Mouse (Mus musculus) liver, embryonic 12.5 days (tissue): ENCODE data around the gene Med8. TPM values are rescaled to one million over a fixed set of nuclear protein-coding genes. Genes with fewer than 3 reads are reported as not detected.

Experiments
- ATAC-seq: fragments of 200-750 bp; cut with Nextera tagmentation; 2 replicates; pipeline ENCODE4 v1.8.0; 2017; ENCODE audit warnings: moderate number of reproducible peaks, mild to moderate bottlenecking, moderate library complexity
- H3K27ac ChIP-seq: fragments of 300-500 bp; sonication (generic); 2 replicates; pipeline ENCODE4 v1.5.1; 2016; ENCODE audit warnings: mild to moderate bottlenecking
- H3K27me3 ChIP-seq: fragments of 300-500 bp; sonication (generic); replicated peaks from 2 replicates; pipeline ENCODE4 v1.6.1; 2016; ENCODE audit warnings: mild to moderate bottlenecking, moderate library complexity
- H3K36me3 ChIP-seq: fragments of 300-500 bp; sonication (generic); 2 replicates; pipeline ENCODE4 v1.6.1; 2016; ENCODE audit warnings: mild to moderate bottlenecking, moderate library complexity
- H3K4me1 ChIP-seq: fragments of 300-500 bp; sonication (generic); 2 replicates; pipeline ENCODE4 v1.6.1; 2016
- H3K4me2 ChIP-seq: fragments of 300-500 bp; sonication (generic); 2 replicates; pipeline ENCODE4 v1.6.1; 2016; ENCODE audit warnings: mild to moderate bottlenecking, moderate library complexity
- H3K4me3 ChIP-seq: fragments of 300-500 bp; sonication (generic); 2 replicates; pipeline ENCODE4 v1.5.1; 2016; ENCODE audit warnings: mild to moderate bottlenecking, moderate library complexity
- H3K9ac ChIP-seq: fragments of 300-500 bp; sonication (generic); 2 replicates; pipeline ENCODE4 v1.6.1; 2016; ENCODE audit warnings: mild to moderate bottlenecking, moderate library complexity
- H3K9me3 ChIP-seq: fragments of 300-500 bp; sonication (generic); replicated peaks from 2 replicates; pipeline ENCODE4 v1.6.1; 2016; ENCODE audit warnings: mild to moderate bottlenecking, moderate library complexity
- WGBS: fragments of 180-500 bp; shearing (Covaris S2); methylation state at CpG from one replicate; pipeline ENCODE4 v1.1.7; 2016; ENCODE audit not compliant: insufficient replicate concordance; 5-methylcytosine and 5-hydroxymethylcytosine counted together
- polyA plus RNA-seq: library from polyadenylated mRNA; unstranded; fragments of >200 nt; fragmentation: Nextera tagmentation; extraction: Ambion mirVana; gene quantifications from 2 replicates; pipeline ENCODE4 v1.2.1, GENCODE M21; 2016

Med8 gene
- polyA plus RNA-seq, result 105 and 109 TPM in 2 replicates

DNA sequence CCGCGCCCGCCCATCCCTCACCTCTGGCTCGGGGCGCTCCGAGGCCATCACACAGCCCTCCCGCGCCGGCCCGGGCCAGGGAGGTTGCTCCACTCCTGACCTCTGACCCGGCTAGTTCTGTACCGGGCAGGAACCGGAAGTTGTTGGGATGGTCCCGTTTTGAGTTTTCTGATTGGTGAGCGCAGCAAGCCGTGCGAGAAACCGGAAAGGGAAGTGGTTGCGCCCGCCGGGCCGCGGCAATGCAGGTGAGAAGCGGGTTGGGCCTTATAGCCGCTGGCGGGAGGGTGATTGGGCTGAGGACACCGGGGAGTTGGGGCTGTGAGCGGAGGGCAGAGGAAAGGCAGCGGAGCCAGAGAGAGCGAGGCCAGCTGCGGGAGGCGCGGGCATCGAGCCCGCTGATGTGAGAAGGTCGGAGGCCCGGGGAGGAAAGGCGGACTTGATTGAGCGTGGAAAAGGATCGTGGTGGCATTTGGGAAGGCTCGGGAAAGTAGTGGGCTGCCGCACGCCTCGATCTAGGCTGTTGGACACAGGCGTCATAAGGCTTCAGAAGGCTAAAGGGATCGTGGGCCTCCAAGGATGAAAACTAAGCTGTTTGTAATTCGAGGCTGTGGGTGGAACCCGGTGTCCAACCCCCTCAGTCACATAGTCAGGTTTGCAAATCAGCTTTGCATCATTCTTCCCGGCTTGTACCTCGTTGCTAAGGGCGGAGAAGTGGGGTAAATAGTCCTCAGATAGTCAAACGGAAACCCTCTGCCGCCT, at the start of gene Med8, which contains the start of gene Szt2:
Med8 (plus strand) TSS at position 196 of the 759 bp plus-strand sequence.
Szt2 (minus strand) TSS at position 132 of the 759 bp plus-strand sequence.
- Histone ChIP-seq H3K9me3 (no peaks in the 10 kb centered on the region), H3K36me3 (peaks cover 57% of the 10 kb centered on the region), H3K4me2 (peak within 1 kb of the TSS; percentile 85), H3K9ac (peak within 1 kb of the TSS; percentile 90), H3K4me1 (peaks cover 32% of the 10 kb centered on the region), H3K27me3 (no peaks in the 10 kb centered on the region), H3K4me3 (peak within 1 kb of the TSS; percentile 93), H3K27ac (peak within 1 kb of the TSS; percentile 79)
- ATAC-seq, result peak; percentile 97
- WGBS, result under 1% methylated on average over 51 of the region's 53 CpGs

DNA sequence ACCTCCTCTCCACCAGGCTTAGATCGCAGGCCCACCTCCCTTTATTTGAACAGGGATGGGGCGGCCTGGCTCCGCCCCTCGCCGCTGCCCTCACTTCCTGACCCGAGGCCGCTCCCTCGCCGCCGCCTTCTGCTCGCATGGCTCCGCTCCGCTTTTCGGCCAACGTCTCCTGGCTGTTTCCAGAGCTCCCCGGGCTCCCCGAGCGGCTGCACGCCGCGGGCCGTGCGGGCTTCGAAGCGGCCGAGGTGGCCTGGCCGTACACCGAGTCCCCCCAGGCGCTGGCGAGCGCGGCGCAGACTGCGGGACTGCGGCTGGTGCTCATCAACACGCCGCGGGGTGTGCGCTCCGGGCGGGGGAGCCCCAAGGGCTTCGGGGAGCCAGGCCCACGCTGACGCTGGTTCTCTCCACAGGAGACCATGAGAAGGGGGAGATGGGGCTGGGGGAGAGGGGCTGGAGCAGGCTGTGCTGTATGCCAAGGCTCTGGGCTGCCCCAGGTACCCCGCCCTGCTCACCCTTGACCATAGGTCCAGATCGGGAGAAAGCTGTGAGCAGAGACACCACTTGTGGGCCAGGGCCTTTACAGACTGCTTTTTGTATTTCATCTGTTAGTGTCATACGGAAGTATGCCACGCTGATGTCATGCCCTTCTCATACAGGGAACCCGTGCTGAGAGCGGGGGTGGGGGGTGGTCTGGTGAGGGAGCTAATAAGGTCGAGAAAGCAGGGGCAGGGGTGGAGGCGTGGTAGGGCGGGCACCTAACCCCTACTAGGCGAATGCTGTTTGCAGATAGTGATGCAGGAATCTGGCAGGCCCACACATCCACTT, 49.0 kb upstream of the Med8 start:
- Histone ChIP-seq H3K4me1 (peaks cover 21% of the 10 kb centered on the region), H3K36me3 (peaks cover 39% of the 10 kb centered on the region), H3K27me3 (no peaks in the 10 kb centered on the region), H3K4me2 (peak overlapping the region; percentile 89), H3K27ac (peak overlapping the region; percentile 78), H3K9me3 (no peaks in the 10 kb centered on the region), H3K4me3 (peak overlapping the region; percentile 75), H3K9ac (peak overlapping the region; percentile 80)
- peak; percentile 74 for ATAC-seq
- under 1% methylated on average over 54 of the region's 54 CpGs for WGBS

DNA sequence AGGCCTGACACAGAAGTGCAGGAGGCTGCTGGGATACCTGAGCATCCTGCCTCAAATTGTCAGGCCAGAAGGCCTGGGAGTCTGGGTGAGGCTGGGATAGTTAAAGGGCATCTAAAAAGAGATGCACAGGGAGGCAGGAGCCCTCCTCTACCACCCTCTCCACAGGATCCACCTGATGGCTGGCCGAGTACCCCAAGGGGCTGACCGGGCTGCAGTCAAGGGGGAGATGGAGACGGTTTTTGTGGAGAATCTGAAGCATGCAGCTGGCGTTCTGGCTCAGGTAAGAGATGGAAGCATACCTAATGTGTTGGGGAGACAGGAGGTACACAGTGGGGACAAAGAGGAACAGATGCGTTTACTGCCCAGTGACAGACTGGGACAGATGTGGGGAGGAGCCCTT, 47.7 kb upstream of the Med8 start:
- peaks cover 51% of the 10 kb centered on the region for H3K36me3 ChIP-seq

DNA sequence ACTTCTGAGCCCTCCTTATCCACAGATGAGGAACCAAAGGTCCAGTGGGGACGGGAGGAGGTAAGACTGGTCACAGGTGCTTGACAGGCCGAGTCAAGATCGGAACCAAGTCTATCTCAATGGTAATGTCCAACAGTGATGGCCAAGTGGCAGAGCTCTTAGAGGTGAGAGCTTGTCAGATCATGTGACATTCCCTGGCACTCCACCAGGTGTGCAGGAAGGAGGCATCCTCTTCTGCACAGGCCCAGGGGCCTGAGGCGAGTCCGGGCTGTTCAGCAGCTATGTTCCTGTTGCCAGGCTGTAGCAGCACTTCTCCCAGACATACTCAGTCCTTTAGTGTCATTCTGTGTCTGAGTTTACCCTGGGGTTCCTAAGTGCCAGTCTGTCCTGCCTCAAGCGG, 46.3 kb upstream of the Med8 start:
- Histone ChIP-seq H3K9me3 (no peaks in the 10 kb centered on the region), H3K27me3 (no peaks in the 10 kb centered on the region), H3K36me3 (peaks cover 57% of the 10 kb centered on the region), H3K9ac (no peak overlapping the region), H3K4me2 (no peak overlapping the region), H3K4me1 (peaks cover 21% of the 10 kb centered on the region), H3K27ac (no peak overlapping the region), H3K4me3 (no peak overlapping the region)
- no peak for ATAC-seq
- WGBS, result 86% methylated on average over 6 of the region's 6 CpGs

More for the DNA sequence above, 47.7 kb upstream of the Med8 start:
- Histone ChIP-seq H3K27me3 (no peaks in the 10 kb centered on the region), H3K9me3 (no peaks in the 10 kb centered on the region), H3K4me3 (no peak overlapping the region), H3K9ac (no peak overlapping the region), H3K27ac (no peak overlapping the region), H3K4me1 (peaks cover 21% of the 10 kb centered on the region), H3K4me2 (no peak overlapping the region)
- 77% methylated on average over 5 of the region's 5 CpGs for WGBS
- no peak for ATAC-seq

DNA sequence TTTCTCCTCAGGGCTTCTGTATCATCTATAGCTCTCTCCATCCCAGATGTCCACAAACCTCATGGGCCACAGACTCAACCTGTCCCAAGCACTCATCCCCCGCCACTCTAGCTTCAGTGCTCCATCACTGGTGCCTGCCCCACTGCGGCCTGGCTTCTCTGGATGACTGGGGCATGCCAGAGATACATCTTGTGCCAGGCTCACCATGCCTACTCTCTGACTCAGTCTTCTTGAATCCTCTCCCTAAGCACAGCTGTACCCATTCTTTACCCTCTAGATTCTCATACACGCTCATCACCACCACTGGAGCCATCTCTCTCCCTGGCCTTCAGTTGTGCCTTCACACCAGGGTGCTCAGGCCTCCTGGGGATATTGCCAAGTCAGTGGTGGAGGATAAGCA, 45.2 kb upstream of the Med8 start:
- Histone ChIP-seq H3K4me2 (no peak overlapping the region), H3K4me3 (no peak overlapping the region), H3K9ac (no peak overlapping the region), H3K36me3 (peaks cover 67% of the 10 kb centered on the region), H3K27ac (no peak overlapping the region), H3K9me3 (no peaks in the 10 kb centered on the region), H3K27me3 (no peaks in the 10 kb centered on the region), H3K4me1 (peaks cover 21% of the 10 kb centered on the region)
- no peak for ATAC-seq
- 85% methylated on average over 3 of the region's 3 CpGs for WGBS

DNA sequence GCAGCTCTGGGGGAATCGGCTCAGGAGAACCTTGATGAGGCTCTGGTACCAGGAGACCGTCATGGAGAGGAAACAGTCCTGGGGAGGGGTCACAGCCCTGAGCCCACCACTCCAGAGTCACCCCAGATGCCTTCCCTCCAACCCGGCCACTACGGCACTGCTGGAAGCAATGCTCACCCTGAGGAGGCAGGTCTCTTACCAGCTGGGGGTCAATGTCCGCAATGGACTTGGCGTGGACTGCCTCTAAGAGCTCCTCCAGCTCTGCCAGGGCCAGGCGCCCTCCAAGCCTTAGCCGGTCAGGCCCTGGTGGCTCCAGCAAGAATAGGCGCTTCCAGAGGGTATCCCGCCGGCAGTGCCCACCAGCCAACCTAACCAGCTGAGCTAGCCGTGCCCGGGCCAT, 44.5 kb upstream of the Med8 start:
- Histone ChIP-seq H3K4me1 (peaks cover 16% of the 10 kb centered on the region), H3K27me3 (no peaks in the 10 kb centered on the region), H3K9ac (no peak overlapping the region), H3K4me3 (no peak overlapping the region), H3K9me3 (no peaks in the 10 kb centered on the region), H3K4me2 (no peak overlapping the region), H3K27ac (no peak overlapping the region), H3K36me3 (peaks cover 74% of the 10 kb centered on the region)
- WGBS, result 88% methylated on average over 13 of the region's 13 CpGs
- ATAC-seq, result no peak

DNA sequence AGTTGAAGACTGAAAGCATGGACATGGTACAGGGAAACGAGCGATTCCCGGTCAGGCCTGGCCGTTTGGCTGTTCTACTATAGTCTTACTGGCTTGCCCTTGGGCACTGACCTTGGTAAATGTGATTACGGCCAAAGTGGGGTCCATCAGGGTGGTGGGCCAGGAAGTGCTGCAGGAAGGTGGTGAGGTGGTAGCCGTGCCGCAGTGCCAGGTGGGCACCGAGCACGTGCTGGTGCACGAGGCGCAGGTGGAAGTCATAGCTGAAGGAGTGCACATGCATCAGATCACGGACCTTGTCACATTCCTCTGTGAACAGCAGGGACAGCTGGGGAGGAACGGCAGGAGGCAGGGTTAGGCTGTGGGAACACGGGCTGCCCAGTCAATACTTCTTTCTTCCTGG, 43.1 kb upstream of the Med8 start:
- no peak overlapping the region for H3K4me2 ChIP-seq
- H3K27me3 ChIP-seq, result no peaks in the 10 kb centered on the region
- WGBS, result 86% methylated on average over 14 of the region's 14 CpGs
- H3K4me1 ChIP-seq, result peaks cover 5% of the 10 kb centered on the region
- H3K4me3 ChIP-seq, result no peak overlapping the region
- H3K36me3 ChIP-seq, result peaks cover 86% of the 10 kb centered on the region
- no peak overlapping the region for H3K27ac ChIP-seq
- no peak overlapping the region for H3K9ac ChIP-seq
- ATAC-seq, result no peak
- H3K9me3 ChIP-seq, result no peaks in the 10 kb centered on the region

DNA sequence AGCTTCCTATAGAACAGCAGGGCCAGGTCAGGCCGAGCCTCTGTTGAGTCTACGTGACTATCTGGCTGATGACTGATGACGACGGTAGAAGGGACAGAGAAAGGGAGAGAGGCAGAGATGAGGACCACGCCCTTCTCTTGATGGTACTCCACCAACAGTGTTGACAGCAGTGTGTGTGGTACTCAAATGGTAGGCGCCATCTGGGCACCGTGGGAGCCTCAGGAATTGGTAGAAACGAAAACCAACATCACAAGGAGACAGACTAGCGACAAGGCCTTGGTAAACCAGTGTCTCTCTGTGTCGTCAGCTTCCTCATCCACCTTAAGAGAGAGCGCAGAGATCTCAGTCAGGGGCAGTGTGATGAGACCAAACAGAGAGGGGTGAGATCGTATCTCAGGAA, 41.6 kb upstream of the Med8 start:
- Histone ChIP-seq H3K9ac (no peak overlapping the region), H3K27ac (no peak overlapping the region), H3K9me3 (no peaks in the 10 kb centered on the region), H3K4me1 (no peaks in the 10 kb centered on the region), H3K27me3 (no peaks in the 10 kb centered on the region), H3K4me2 (no peak overlapping the region), H3K4me3 (no peak overlapping the region), H3K36me3 (peaks cover 87% of the 10 kb centered on the region)
- no peak for ATAC-seq
- 74% methylated on average over 12 of the region's 12 CpGs for WGBS

DNA sequence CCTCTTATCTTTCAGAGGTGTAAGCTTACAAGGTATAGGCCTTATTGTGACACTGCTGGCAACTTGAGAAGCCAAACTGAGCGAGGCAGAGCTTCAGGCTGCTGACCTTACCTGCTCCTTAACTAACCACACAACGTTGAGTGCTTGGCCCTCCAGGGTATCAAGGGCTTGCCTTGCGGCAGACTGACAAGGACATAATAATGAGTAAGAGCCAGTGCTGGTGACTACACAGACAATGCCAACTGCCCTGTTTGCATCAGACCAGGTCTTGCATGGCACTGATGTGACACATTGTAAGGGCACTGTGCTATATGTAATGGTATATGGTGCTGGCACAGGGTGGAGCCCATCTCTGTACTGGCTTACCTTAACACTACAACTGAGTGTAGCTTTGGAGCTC, 40.5 kb upstream of the Med8 start:
- Histone ChIP-seq H3K9me3 (no peaks in the 10 kb centered on the region), H3K4me2 (no peak overlapping the region), H3K4me3 (no peak overlapping the region), H3K9ac (no peak overlapping the region), H3K4me1 (no peaks in the 10 kb centered on the region), H3K27me3 (no peaks in the 10 kb centered on the region), H3K27ac (no peak overlapping the region), H3K36me3 (peaks cover 87% of the 10 kb centered on the region)
- ATAC-seq, result no peak
- WGBS, result 80% methylated on average over 3 of the region's 3 CpGs

DNA sequence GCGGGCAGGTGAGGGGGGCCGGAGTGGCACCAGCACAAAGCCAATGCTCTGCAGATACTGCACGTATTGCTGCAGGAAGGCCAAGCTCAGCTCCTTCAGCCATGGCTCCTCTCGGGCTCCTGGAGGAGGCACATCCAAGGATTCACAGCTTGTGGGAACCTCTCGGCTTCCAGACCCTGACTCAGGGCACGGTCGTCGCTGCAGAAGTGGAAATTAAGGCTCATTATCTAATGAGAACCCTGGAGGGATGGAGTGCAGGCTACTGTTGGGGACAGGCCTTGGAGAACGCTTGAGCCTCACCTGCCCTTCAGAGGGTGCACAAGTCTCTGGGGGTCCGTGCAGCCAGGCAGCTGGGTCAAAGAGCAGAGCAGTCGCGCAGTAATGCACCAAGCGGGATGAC, 37.3 kb upstream of the Med8 start:
- no peaks in the 10 kb centered on the region for H3K27me3 ChIP-seq
- no peaks in the 10 kb centered on the region for H3K9me3 ChIP-seq
- 91% methylated on average over 13 of the region's 13 CpGs for WGBS
- H3K4me1 ChIP-seq, result no peaks in the 10 kb centered on the region
- H3K9ac ChIP-seq, result no peak overlapping the region
- H3K4me3 ChIP-seq, result no peak overlapping the region
- ATAC-seq, result no peak
- H3K27ac ChIP-seq, result no peak overlapping the region
- H3K4me2 ChIP-seq, result no peak overlapping the region
- H3K36me3 ChIP-seq, result peaks cover 91% of the 10 kb centered on the region

DNA sequence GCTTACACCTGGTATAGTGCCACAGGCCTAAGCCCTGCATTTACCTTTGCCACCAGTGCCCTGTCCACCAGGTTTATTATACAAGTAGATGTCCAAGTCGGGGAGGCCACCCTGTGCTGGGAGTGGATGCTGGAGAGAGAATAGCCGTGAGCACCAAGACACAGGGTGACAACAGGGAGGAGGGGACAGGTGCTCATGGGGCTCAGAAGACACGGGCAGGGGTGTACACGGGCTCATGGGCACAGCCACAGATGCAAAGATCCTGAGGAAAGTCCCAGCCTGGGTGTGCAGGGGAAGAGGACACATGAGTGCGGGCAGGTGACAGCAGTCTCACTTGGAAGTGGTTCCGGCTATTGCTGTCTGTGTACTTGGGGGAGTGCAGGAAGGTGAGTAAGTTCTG, 33.1 kb upstream of the Med8 start:
- H3K4me3 ChIP-seq, result no peak overlapping the region
- no peaks in the 10 kb centered on the region for H3K4me1 ChIP-seq
- no peaks in the 10 kb centered on the region for H3K27me3 ChIP-seq
- H3K4me2 ChIP-seq, result no peak overlapping the region
- peaks cover 97% of the 10 kb centered on the region for H3K36me3 ChIP-seq
- no peaks in the 10 kb centered on the region for H3K9me3 ChIP-seq
- WGBS, result 85% methylated on average over 6 of the region's 6 CpGs
- no peak overlapping the region for H3K27ac ChIP-seq
- no peak overlapping the region for H3K9ac ChIP-seq
- ATAC-seq, result no peak

DNA sequence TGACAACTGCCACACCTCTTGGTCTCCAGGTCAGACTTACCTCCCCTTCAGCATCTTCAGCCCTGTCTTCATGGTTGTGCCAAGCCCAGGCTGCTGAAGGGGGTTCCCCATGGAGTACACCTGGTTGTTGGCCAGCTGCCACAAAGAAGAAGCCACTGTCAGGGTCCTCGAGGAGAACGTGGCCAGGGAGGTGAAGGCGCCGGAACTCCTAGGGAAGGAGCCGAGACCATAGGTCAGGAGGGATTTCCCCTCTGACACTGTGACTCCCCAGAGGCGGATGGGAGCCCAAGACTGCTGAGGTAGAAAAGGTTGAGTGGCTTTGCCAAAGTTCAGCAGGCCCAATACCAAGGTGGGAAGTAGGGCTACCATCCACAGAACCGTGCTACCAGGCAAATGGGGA, 25.9 kb upstream of the Med8 start:
- H3K27ac ChIP-seq, result no peak overlapping the region
- WGBS, result 85% methylated on average over 7 of the region's 7 CpGs
- no peak overlapping the region for H3K9ac ChIP-seq
- H3K4me1 ChIP-seq, result no peaks in the 10 kb centered on the region
- no peak overlapping the region for H3K4me3 ChIP-seq
- peaks cover 98% of the 10 kb centered on the region for H3K36me3 ChIP-seq
- H3K9me3 ChIP-seq, result no peaks in the 10 kb centered on the region
- ATAC-seq, result no peak
- H3K4me2 ChIP-seq, result no peak overlapping the region
- no peaks in the 10 kb centered on the region for H3K27me3 ChIP-seq
